Mouse (Mus musculus) fat pad, adult 2 months (tissue): Measurements from ENCODE around the gene Wdtc1.

ENCODE experiments used
- DNase-seq: peaks from one replicate; pipeline ENCODE4 v3.0.0-alpha.2; 2011; ENCODE audit warnings: low read depth, low spot score; ENCODE audit errors: extremely low read depth

Gene Wdtc1

GRCm38 (mm10) chr4:133257230-133257629 is 96.1 kb downstream of the Wdtc1 start:
- DNase-seq: peak; percentile 55

DNA sequence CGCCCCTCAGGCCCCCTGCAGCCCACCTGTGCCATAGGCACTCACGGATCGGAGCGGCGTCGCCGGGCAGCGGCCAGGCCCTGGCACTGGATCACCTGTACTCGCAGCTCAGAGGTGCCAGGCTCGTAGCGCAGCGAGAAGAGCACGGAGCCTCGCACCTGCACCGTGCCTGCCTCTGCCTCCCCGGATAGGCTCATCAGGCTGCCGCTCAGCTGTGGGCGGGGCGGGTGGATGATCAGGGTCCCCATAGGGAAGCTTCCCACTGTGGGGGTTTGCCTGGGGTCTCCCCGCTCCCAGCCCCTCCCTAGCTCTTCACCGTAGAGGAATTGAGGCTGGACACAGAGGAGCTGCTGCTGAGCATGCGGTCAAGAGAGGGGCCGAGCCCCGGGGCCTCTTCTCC is 96.5 kb downstream of the Wdtc1 start:
- no peak for DNase-seq

DNA sequence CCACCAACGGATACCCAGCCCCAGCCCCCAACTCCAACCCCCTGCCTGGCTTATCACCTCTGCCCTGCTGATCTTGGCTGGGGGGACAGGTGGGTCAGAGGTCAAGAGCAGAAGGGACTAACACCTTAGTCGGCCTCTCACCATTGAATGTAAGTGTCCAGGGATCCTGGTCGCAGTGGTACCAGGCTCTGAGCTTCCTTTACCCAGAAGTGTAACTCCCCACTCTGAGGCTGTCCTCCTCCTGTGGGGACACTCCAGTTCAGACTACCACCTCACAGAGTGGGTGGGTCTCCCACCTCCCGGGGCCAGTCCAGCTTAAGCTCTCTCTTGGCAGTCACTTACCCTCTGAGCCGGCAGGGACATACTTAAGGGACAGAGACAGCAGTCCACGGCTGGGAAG is 97.9 kb downstream of the Wdtc1 start:
- DNase-seq: no peak

GRCm38 (mm10) chr4:133253412-133253811 is 99.9 kb downstream of the Wdtc1 start:
- no peak for DNase-seq

GRCm38 (mm10) chr4:133252089-133252488 is 101.2 kb downstream of the Wdtc1 start:
- no peak for DNase-seq

DNA sequence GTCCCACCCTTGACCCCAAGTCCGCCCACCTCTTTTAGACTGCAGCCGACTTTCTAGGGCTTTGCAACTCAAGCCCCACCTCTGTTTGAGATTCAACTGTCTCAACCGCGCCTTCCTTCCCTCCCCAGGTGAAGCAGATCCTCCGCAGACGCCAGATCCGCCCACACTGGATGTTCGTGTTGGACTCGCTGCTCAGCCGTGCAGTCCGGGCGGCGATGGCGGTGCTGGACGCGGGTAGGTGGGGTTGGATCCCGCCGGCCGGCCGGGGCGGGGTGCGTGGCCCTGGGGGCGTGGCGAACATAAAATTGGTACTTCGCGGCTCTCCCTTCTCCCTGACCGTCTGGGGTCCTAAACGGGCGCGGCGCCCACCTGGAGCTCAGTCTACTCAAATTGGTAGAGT is 102.1 kb downstream of the Wdtc1 start:
- no peak for DNase-seq

- DNase-seq: no peak
Observed at GRCm38 (mm10) chr4:133250609-133251008, 102.7 kb downstream of the Wdtc1 start.

DNA sequence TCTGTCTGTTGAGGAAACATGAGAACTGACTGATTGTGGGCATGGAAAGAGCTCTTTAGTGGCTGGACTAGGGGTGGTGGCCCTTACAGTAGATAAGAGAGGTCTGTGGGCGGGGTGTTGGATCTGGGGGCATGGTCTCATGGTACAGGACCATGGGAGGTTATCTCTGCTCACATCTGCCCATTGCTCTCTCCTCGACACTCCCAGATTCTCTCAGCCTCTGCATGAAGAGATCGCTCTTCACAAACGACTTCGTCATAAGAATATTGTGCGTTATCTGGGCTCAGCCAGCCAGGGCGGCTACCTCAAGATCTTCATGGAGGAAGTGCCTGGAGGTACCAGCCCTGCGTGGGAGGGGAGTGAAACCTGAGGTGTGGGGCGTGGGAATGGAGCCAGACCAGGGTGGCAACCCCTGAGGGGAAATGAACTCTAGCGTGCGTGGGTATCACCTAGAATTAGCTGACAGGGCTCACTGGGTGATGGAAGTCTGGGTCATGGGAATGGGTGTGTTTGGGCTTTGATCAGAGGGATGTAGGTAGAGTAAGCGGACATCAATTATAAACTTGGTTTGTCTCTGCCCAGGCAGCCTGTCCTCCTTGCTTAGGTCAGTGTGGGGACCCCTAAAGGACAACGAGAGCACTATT is 105.4 kb downstream of the Wdtc1 start:
- DNase-seq: no peak

DNA sequence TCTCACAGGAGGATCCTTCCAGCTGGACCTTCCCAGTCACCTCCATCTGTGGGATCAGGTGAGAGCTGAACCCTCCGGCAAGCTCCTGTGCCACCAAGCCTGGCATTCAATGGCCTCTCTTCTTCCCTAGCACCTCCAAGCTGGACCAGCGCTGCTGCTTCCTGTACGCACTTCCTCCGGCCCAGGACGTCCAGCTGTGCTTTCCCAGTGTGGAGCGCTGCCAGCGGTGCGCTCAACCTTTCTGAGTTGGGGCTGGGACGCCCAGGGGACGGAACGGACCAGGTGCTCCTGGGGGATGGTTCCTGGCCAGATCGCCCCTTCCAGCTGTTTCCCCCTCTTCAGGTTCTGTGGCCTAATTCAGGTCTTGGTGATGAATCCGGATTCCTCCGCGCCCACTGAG is 106.2 kb downstream of the Wdtc1 start:
- DNase-seq: no peak

DNA sequence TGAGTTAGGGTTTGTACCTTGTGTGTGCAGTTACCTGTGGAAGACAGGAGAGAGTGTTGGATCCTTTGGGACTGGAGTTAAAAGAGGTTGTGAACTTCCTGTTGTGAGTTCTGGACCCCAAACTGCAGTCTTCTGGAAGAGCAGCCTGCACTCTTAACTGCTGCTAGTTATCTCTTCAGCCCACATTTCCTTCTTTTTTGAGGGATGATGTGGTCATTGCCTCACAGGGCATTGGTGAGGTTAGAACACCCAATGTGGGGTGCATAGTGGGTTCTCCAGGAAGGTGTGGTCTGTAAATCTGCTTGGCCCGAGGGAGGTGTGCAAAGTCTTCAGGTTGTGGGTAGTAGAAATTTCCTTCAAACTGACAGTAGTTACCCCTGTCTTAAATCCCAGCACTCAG is 109.0 kb downstream of the Wdtc1 start:
- DNase-seq: no peak

DNA sequence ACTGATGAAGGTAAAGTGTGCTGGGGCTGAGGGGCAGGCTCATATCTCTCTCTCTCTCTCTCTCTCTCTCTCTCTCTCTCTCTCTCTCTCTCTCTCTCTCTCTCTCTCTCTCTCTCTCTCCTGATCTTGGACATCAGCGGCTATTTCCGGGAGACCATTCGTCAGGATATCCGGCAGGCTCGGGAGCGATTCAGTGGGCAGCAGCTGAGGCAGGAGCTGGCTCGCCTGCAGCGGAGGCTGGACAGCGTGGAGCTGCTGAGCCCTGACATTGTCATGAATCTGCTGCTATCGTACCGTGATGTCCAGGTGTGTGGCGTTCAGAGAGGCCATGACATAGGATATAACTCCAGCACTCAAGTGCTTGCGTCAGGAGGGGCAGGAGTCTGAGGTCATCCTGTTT is 109.7 kb downstream of the Wdtc1 start:
- no peak for DNase-seq

GRCm38 (mm10) chr4:133242710-133243109 is 110.6 kb downstream of the Wdtc1 start:
- no peak for DNase-seq
